Mouse (Mus musculus) heart, postnatal 0 days (tissue): ENCODE measurements around the gene Rpl26. TPM values are rescaled to one million over a fixed set of nuclear protein-coding genes. Genes with fewer than 3 reads are reported as not detected.

Source experiments
- ATAC-seq: fragments of 200-750 bp; cut with Nextera tagmentation; 2 replicates; pipeline ENCODE4 v1.8.0; 2017; ENCODE audit warnings: low read depth, moderate number of reproducible peaks, moderate library complexity; ENCODE audit not compliant: insufficient read depth
- DNase-seq: peaks from one replicate; pipeline ENCODE4 v3.0.0-alpha.2; 2016; ENCODE audit warnings: low spot score
- H3K27ac ChIP-seq: fragments of 300-500 bp; sonication (generic); 2 replicates; pipeline ENCODE4 v1.5.1; 2014; ENCODE audit warnings: low read depth, mild to moderate bottlenecking
- H3K27me3 ChIP-seq: fragments of 300-500 bp; sonication (generic); 2 replicates; pipeline ENCODE4 v1.6.1; 2014; ENCODE audit warnings: low read length, mixed read lengths; ENCODE audit not compliant: control insufficient read depth, insufficient read depth
- H3K36me3 ChIP-seq: fragments of 300-500 bp; sonication (generic); replicated peaks from 2 replicates; pipeline ENCODE4 v1.6.1; 2014; ENCODE audit warnings: low read length, mixed read lengths; ENCODE audit not compliant: control insufficient read depth, insufficient read depth
- H3K4me1 ChIP-seq: fragments of 300-500 bp; sonication (generic); 2 replicates; pipeline ENCODE4 v1.6.1; 2014; ENCODE audit warnings: antibody characterized with exemption; ENCODE audit not compliant: control insufficient read depth, insufficient read depth
- H3K4me2 ChIP-seq: fragments of 300-500 bp; sonication (generic); 2 replicates; pipeline ENCODE4 v1.6.1; 2014; ENCODE audit warnings: low read depth, mild to moderate bottlenecking, low read length, moderate library complexity
- H3K4me3 ChIP-seq: fragments of 300-500 bp; sonication (generic); 2 replicates; pipeline ENCODE4 v1.5.1; 2014; ENCODE audit warnings: low read depth, low read length
- H3K9ac ChIP-seq: fragments of 300-500 bp; sonication (generic); replicated peaks from 2 replicates; pipeline ENCODE4 v1.6.1; 2014; ENCODE audit warnings: low read depth, low read length, mixed read lengths
- H3K9me3 ChIP-seq: fragments of 300-500 bp; sonication (generic); replicated peaks from 2 replicates; pipeline ENCODE4 v1.6.1; 2016; ENCODE audit warnings: low read length; ENCODE audit not compliant: control insufficient read depth
- CTCF ChIP-seq: IDR thresholded peaks from 2 replicates; pipeline ENCODE4 v1.5.1; 2016; ENCODE audit warnings: antibody characterized with exemption, control low read depth, low read depth
- EP300 ChIP-seq: IDR thresholded peaks from 2 replicates; pipeline ENCODE4 v1.6.1; 2016; ENCODE audit warnings: antibody characterized with exemption, low read depth
- WGBS: fragments of 180-500 bp; shearing (Covaris S2); extraction: QIAGEN DNeasy Blood & Tissue Kit; methylation state at CpG from one replicate; pipeline ENCODE4 v1.1.7; 2014; 5-methylcytosine and 5-hydroxymethylcytosine counted together
- polyA plus RNA-seq: library from polyadenylated mRNA; unstranded; fragments of >200 nt; fragmentation: Nextera tagmentation; extraction: Ambion mirVana; gene quantifications from 2 replicates; pipeline ENCODE4 v1.2.1, GENCODE M21; 2015
- total RNA-seq: library from RNA; depleted of rRNA; stranded (reverse); fragments of >200 nt; gene quantifications from 2 replicates; pipeline ENCODE4 v1.2.3, GENCODE M21; 2014; ENCODE audit warnings: low replicate concordance; rRNA removed

Rpl26 gene
- total RNA-seq (1,343 and 1,533 TPM in 2 replicates), polyA plus RNA-seq (529 and 545 TPM in 2 replicates)

GRCm38 (mm10) chr11:68901351-68902046 is at the start of gene Rpl26:
Rpl26 (plus strand) TSS chr11:68901583.
- ATAC-seq = peak; percentile 88
- H3K36me3 ChIP-seq = peaks cover 31% of the 10 kb centered on the region
- under 1% methylated on average over 52 of the region's 52 CpGs for WGBS

GRCm38 (mm10) chr11:68851644-68852485 is 49.5 kb upstream of the Rpl26 start:
- H3K4me3 ChIP-seq = peak overlapping the region; percentile 87
- H3K27me3 ChIP-seq = no peaks in the 10 kb centered on the region
- peaks cover 8% of the 10 kb centered on the region; the same call in 1 of the 2 replicates for H3K4me1 ChIP-seq
- TF ChIP-seq EP300 = no peak
- no peak for TF ChIP-seq CTCF
- no peak for ATAC-seq
- 2% methylated on average over 13 of the region's 13 CpGs for WGBS
- no peak for DNase-seq
- peak overlapping the region; percentile 80 for H3K4me2 ChIP-seq
- H3K9me3 ChIP-seq = no peaks in the 10 kb centered on the region
- H3K36me3 ChIP-seq = no peaks in the 10 kb centered on the region
- H3K9ac ChIP-seq = peak overlapping the region; percentile 95
- H3K27ac ChIP-seq = peak overlapping the region; percentile 99

More at GRCm38 (mm10) chr11:68901351-68902046, at the start of gene Rpl26:
- H3K4me1 ChIP-seq = 0 out of 2 replicates have a peak, but pooled peaks cover 6% of the 10 kb centered on the region
- no peaks in the 10 kb centered on the region for H3K9me3 ChIP-seq
- H3K4me3 ChIP-seq = peak within 1 kb of the TSS; percentile 88
- peak within 1 kb of the TSS; percentile 99 for H3K9ac ChIP-seq
- peak within 1 kb of the TSS; percentile 85 for H3K27ac ChIP-seq
- DNase-seq = peak; percentile 98
- TF ChIP-seq CTCF = peak; percentile 98
- peak; percentile 99 for TF ChIP-seq EP300
- H3K4me2 ChIP-seq = peak within 1 kb of the TSS; percentile 89
- no peaks in the 10 kb centered on the region for H3K27me3 ChIP-seq

GRCm38 (mm10) chr11:68852486-68852901 is 48.9 kb upstream of the Rpl26 start:
- peak overlapping the region; percentile 95 for H3K9ac ChIP-seq
- H3K4me3 ChIP-seq = peak overlapping the region; percentile 87
- peak; percentile 45 for ATAC-seq
- TF ChIP-seq CTCF = no peak
- peak overlapping the region; percentile 80 for H3K4me2 ChIP-seq
- H3K27me3 ChIP-seq = no peaks in the 10 kb centered on the region
- H3K36me3 ChIP-seq = no peaks in the 10 kb centered on the region
- peak; percentile 45 for DNase-seq
- H3K9me3 ChIP-seq = no peaks in the 10 kb centered on the region
- peaks cover 8% of the 10 kb centered on the region; the same call in 1 of the 2 replicates for H3K4me1 ChIP-seq
- 0% methylated on average over 32 of the region's 36 CpGs for WGBS
- H3K27ac ChIP-seq = peak overlapping the region; percentile 99

GRCm38 (mm10) chr11:68852932-68853409 is 48.4 kb upstream of the Rpl26 start:
- TF ChIP-seq EP300 = no peak; the same call in 1 of the 2 replicates
- no peak for TF ChIP-seq CTCF
- H3K9me3 ChIP-seq = no peaks in the 10 kb centered on the region
- peak overlapping the region; percentile 95 for H3K9ac ChIP-seq
- H3K27me3 ChIP-seq = no peaks in the 10 kb centered on the region
- peak overlapping the region; percentile 99 for H3K27ac ChIP-seq
- ATAC-seq = peak; percentile 99
- H3K4me2 ChIP-seq = peak overlapping the region; percentile 80
- H3K4me1 ChIP-seq = peaks cover 8% of the 10 kb centered on the region; the same call in 1 of the 2 replicates
- under 1% methylated on average over 41 of the region's 42 CpGs for WGBS
- H3K4me3 ChIP-seq = peak overlapping the region; percentile 87
- H3K36me3 ChIP-seq = no peaks in the 10 kb centered on the region
- peak; percentile 98 for DNase-seq

- peak overlapping the region; percentile 47 for H3K9ac ChIP-seq
- TF ChIP-seq EP300 (peak; percentile 80), CTCF (no peak)
These were observed 47.6 kb upstream of the Rpl26 start for GRCm38 (mm10) chr11:68853611-68854401.

More at GRCm38 (mm10) chr11:68853611-68854401, 47.6 kb upstream of the Rpl26 start:
- Histone ChIP-seq H3K9me3 (no peaks in the 10 kb centered on the region), H3K4me3 (peak overlapping the region; percentile 87), H3K36me3 (no peaks in the 10 kb centered on the region), H3K4me1 (peaks cover 8% of the 10 kb centered on the region; the same call in 1 of the 2 replicates), H3K27me3 (no peaks in the 10 kb centered on the region), H3K4me2 (peak overlapping the region; percentile 57), H3K27ac (peak overlapping the region; percentile 99)
- ATAC-seq (peak; percentile 3; the same call in 1 of the 2 replicates), DNase-seq (peak; percentile 75)
- WGBS = 28% methylated on average over 14 of the region's 14 CpGs
